Mouse (Mus musculus): ENCODE measurements around the gene Actrt3. TPM values are rescaled to one million over a fixed set of nuclear protein-coding genes. Genes with fewer than 3 reads are reported as not detected.

The Actrt3 gene
- total RNA-seq (2014; rRNA removed) = 0.18 and 0.42 TPM in 2 replicates
- polyA plus RNA-seq (2015; fragmentation: Nextera tagmentation; extraction: Ambion mirVana) = 0.56 and 0.89 TPM in 2 replicates

GRCm38 (mm10) chr3:30599711-30600545 lies at the start of gene Actrt3:
Actrt3 (minus strand) TSS chr3:30599939.
- 1% methylated on average over 32 of the region's 32 CpGs for WGBS
- Histone ChIP-seq H3K36me3 (ENCODE audit: insufficient read depth, low read length) (0 out of 2 replicates have a peak, but pooled peaks cover 5% of the 10 kb centered on the region), H3K4me2 (ENCODE audit: low read depth, low read length) (peak within 1 kb of the TSS; percentile 54), H3K4me1 (ENCODE audit: insufficient read depth, low read length) (no peaks in the 10 kb centered on the region), H3K27ac (peak within 1 kb of the TSS; percentile 66), H3K9me3 (ENCODE audit: low read length) (no peaks in the 10 kb centered on the region), H3K27me3 (ENCODE audit: insufficient read depth, low read length) (no peaks in the 10 kb centered on the region), H3K4me3 (ENCODE audit: low read length) (peak within 1 kb of the TSS; percentile 86), H3K9ac (replicated peaks; ENCODE audit: low read length) (peak within 1 kb of the TSS; percentile 55)
- TF ChIP-seq CTCF (IDR thresholded peaks at IDR 0.05; ENCODE audit: low read depth) = no peak
- no peak for ATAC-seq
- peak; percentile 68 for DNase-seq (ENCODE audit: low spot score)

GRCm38 (mm10) chr3:30648466-30648865 lies 48.7 kb upstream of the Actrt3 start:
- ATAC-seq (no peak), DNase-seq (ENCODE audit: low spot score) (no peak)
- no peak for TF ChIP-seq CTCF (IDR thresholded peaks at IDR 0.05; ENCODE audit: low read depth)
- Histone ChIP-seq H3K4me3 (ENCODE audit: low read length) (no peak overlapping the region), H3K36me3 (ENCODE audit: insufficient read depth, low read length) (no peaks in the 10 kb centered on the region), H3K4me2 (ENCODE audit: low read depth, low read length) (no peak overlapping the region), H3K27ac (no peak overlapping the region), H3K9ac (replicated peaks; ENCODE audit: low read length) (no peak overlapping the region), H3K9me3 (ENCODE audit: low read length) (no peaks in the 10 kb centered on the region), H3K4me1 (ENCODE audit: insufficient read depth, low read length) (0 out of 2 replicates have a peak, but pooled peaks cover 5% of the 10 kb centered on the region), H3K27me3 (ENCODE audit: insufficient read depth, low read length) (0 out of 2 replicates have a peak, but pooled peaks cover 3% of the 10 kb centered on the region)
- WGBS = 95% methylated on average over 2 of the region's 2 CpGs

- peak within 1 kb of the TSS; percentile 32 for H3K4me3 ChIP-seq (ENCODE audit: low read length)
Measured at GRCm38 (mm10) chr3:30647440-30648090, 47.8 kb upstream of the Actrt3 start, which contains the start of gene Lrrc34. Lrrc34 (minus strand) TSS chr3:30647869.

GRCm38 (mm10) chr3:30646761-30647160 lies 47.0 kb upstream of the Actrt3 start:
- no peak overlapping the region for H3K9ac ChIP-seq (replicated peaks; ENCODE audit: low read length)
- no peak overlapping the region for H3K27ac ChIP-seq
- H3K4me2 ChIP-seq (ENCODE audit: low read depth, low read length) = 0 out of 2 replicates have a peak overlapping the region, but pooled peaks have one; percentile 62
- 0 out of 2 replicates have a peak, but pooled peaks cover 3% of the 10 kb centered on the region for H3K27me3 ChIP-seq (ENCODE audit: insufficient read depth, low read length)
- ATAC-seq (no peak), DNase-seq (ENCODE audit: low spot score) (no peak)
- 52% methylated on average over 8 of the region's 8 CpGs for WGBS
- H3K4me3 ChIP-seq (ENCODE audit: low read length) = no peak overlapping the region
- TF ChIP-seq CTCF (IDR thresholded peaks at IDR 0.05; ENCODE audit: low read depth) = no peak
- H3K4me1 ChIP-seq (ENCODE audit: insufficient read depth, low read length) = 0 out of 2 replicates have a peak, but pooled peaks cover 5% of the 10 kb centered on the region
- H3K9me3 ChIP-seq (ENCODE audit: low read length) = no peaks in the 10 kb centered on the region
- no peaks in the 10 kb centered on the region for H3K36me3 ChIP-seq (ENCODE audit: insufficient read depth, low read length)

More at GRCm38 (mm10) chr3:30647440-30648090, 47.8 kb upstream of the Actrt3 start, which contains the start of gene Lrrc34:
- WGBS = 3% methylated on average over 24 of the region's 25 CpGs
- H3K27me3 ChIP-seq (ENCODE audit: insufficient read depth, low read length) = 0 out of 2 replicates have a peak, but pooled peaks cover 3% of the 10 kb centered on the region
- no peaks in the 10 kb centered on the region for H3K9me3 ChIP-seq (ENCODE audit: low read length)
- no peaks in the 10 kb centered on the region for H3K36me3 ChIP-seq (ENCODE audit: insufficient read depth, low read length)
- 0 out of 2 replicates have a peak within 1 kb of the TSS, but pooled peaks have one; percentile 21 for H3K9ac ChIP-seq (replicated peaks; ENCODE audit: low read length)
- no peak within 1 kb of the TSS for H3K27ac ChIP-seq
- ATAC-seq (peak; percentile 92), DNase-seq (ENCODE audit: low spot score) (peak; percentile 74)
- 0 out of 2 replicates have a peak, but pooled peaks cover 5% of the 10 kb centered on the region for H3K4me1 ChIP-seq (ENCODE audit: insufficient read depth, low read length)
- H3K4me2 ChIP-seq (ENCODE audit: low read depth, low read length) = peak within 1 kb of the TSS; percentile 62
- TF ChIP-seq CTCF (IDR thresholded peaks at IDR 0.05; ENCODE audit: low read depth) = no peak

GRCm38 (mm10) chr3:30644207-30644606 lies 44.5 kb upstream of the Actrt3 start, which contains the start of gene Lrriq4:
Lrriq4 (plus strand) TSS chr3:30644507.
- H3K27me3 ChIP-seq (ENCODE audit: insufficient read depth, low read length) = 0 out of 2 replicates have a peak, but pooled peaks cover 3% of the 10 kb centered on the region
- DNase-seq (ENCODE audit: low spot score) = no peak
- H3K4me1 ChIP-seq (ENCODE audit: insufficient read depth, low read length) = no peaks in the 10 kb centered on the region
- TF ChIP-seq CTCF (IDR thresholded peaks at IDR 0.05; ENCODE audit: low read depth) = no peak
- no peak within 1 kb of the TSS for H3K4me2 ChIP-seq (ENCODE audit: low read depth, low read length)
- no peak for ATAC-seq
- WGBS = 69% methylated on average over 2 of the region's 2 CpGs
- H3K36me3 ChIP-seq (ENCODE audit: insufficient read depth, low read length) = no peaks in the 10 kb centered on the region
- no peaks in the 10 kb centered on the region for H3K9me3 ChIP-seq (ENCODE audit: low read length)
- no peak within 1 kb of the TSS for H3K27ac ChIP-seq
- H3K4me3 ChIP-seq (ENCODE audit: low read length) = no peak within 1 kb of the TSS
- no peak within 1 kb of the TSS for H3K9ac ChIP-seq (replicated peaks; ENCODE audit: low read length)

- Histone ChIP-seq H3K27ac (no peak overlapping the region), H3K36me3 (ENCODE audit: insufficient read depth, low read length) (no peaks in the 10 kb centered on the region), H3K9me3 (ENCODE audit: low read length) (no peaks in the 10 kb centered on the region), H3K9ac (replicated peaks; ENCODE audit: low read length) (no peak overlapping the region), H3K4me3 (ENCODE audit: low read length) (no peak overlapping the region), H3K4me1 (ENCODE audit: insufficient read depth, low read length) (no peaks in the 10 kb centered on the region), H3K27me3 (ENCODE audit: insufficient read depth, low read length) (no peaks in the 10 kb centered on the region), H3K4me2 (ENCODE audit: low read depth, low read length) (no peak overlapping the region)
- ATAC-seq (no peak), DNase-seq (ENCODE audit: low spot score) (no peak)
- TF ChIP-seq CTCF (IDR thresholded peaks at IDR 0.05; ENCODE audit: low read depth) = no peak
- WGBS = 85% methylated on average over 4 of the region's 4 CpGs
Measured at GRCm38 (mm10) chr3:30635629-30636028, 35.9 kb upstream of the Actrt3 start.

Measured in hindbrain, postnatal 0 days (tissue).